Mouse (Mus musculus): Measurements from ENCODE around the gene Tprkb.

- TF ChIP-seq POLR2A (IDR thresholded peaks at IDR 0.05; ENCODE audit: insufficient read depth, low read length): no peak
- TF ChIP-seq CTCF (IDR thresholded peaks at IDR 0.05; ENCODE audit: low read depth, low read length): no peak
Measured at GRCm38 (mm10) chr6:85926709-85927108, 15.0 kb downstream of the Tprkb start.
